Mouse (Mus musculus): ENCODE measurements at regions not wholly inside any gene's neighbourhood (a gene's known extent, or its start where the extent isn't known, plus 50 kb on each side); places are given as distances from the start of the nearest gene placed in this dataset.
A peak's percentile ranks its signal among the peaks of the same experiment; 100 is the strongest.

DNA sequence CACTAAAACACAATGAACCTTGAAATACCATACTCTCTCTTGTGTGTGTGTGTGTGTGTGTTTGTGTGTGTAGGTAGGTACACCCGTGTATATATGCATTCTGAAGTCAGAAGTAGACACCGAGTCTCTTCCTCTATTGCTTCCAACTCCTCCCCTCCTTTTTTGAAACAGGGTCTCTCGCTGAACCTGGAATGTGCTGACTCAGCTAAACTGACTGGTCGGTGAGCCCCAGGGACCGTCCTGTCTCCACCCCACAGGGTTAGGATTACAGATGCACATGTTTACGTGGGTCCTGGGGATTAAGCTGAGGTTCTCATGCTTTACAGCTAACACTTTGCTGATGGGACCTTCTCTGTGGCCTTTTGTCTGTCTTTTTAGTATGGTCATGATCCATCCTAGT is 74.8 kb upstream of the Nfil3 start:
- Histone ChIP-seq H3K4me1 (ENCODE audit: control insufficient read depth in 2 of 2, insufficient read depth in 2 of 2, low read length in 2 of 2) (peaks cover 3% of the 10 kb centered on the region in 2 experiments; a peak in 1 of 4 replicates), H3K27me3 (ENCODE audit: control insufficient read depth, insufficient read depth, low read length) (no peaks in the 10 kb centered on the region), H3K36me3 (ENCODE audit: control insufficient read depth, insufficient read depth, low read length) (no peaks in the 10 kb centered on the region), H3K9ac (ENCODE audit: low read length) (no peak overlapping the region), H3K9me3 (ENCODE audit: control insufficient read depth, low read length) (0 out of 2 replicates have a peak, but pooled peaks cover 3% of the 10 kb centered on the region), H3K27ac (replicated peaks in 1 of 2; ENCODE audit: control insufficient read depth in 1 of 2, insufficient read depth in 1 of 2, low read depth in 2 of 2, low read length in 2 of 2) (no peak overlapping the region), H3K4me2 (ENCODE audit: low read length) (no peak overlapping the region), H3K4me3 (ENCODE audit: control insufficient read depth in 1 of 2, insufficient read depth in 1 of 2, low read depth in 1 of 2, low read length in 2 of 2) (no peak overlapping the region)
- WGBS = 70% methylated on average over 6 of the region's 6 CpGs
- ATAC-seq (ENCODE audit: insufficient number of reproducible peaks, insufficient read depth, low FRiP score, low read depth) = no peak

DNA sequence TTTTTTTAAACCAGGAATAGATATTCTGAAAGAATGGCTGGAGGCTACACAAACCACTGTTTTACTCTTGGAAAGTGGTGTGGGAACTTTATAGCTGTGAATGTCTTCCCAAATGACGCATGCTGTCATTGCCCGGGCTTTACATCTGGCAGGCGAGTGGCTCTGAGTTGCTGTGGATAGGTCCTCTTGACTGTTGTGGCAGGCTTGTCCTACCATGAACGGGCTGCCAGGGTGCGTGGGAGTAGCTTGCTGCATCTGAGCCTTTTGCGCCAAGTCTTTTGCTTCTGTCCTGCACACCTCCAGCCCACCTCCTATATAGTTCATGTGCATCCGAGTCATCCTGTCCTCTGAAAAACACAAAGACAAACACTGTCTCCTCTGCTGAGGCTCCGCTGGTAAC is 72.3 kb upstream of the Nfil3 start:
- 64% methylated on average over 8 of the region's 8 CpGs for WGBS

DNA sequence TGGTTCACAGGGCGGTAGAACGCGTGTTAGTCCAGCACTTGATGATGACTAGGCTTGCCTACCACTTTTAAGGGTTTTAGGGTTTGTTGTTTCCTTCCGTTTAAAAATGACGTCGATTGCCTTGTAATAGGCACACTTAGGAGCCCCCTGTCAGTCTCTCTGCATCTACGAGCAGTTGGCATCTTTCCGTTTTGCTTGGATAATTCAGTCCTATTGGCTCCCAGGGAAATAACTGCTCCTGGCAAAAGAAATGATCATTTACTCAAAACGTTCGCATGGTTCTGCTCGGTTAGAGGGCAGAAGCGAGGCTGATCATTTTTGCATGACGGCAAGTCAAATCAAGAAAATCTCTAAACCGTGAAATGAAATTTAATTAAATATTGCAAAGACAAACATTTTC is 71.9 kb upstream of the Nfil3 start:
- no peak for ATAC-seq (ENCODE audit: insufficient number of reproducible peaks, insufficient read depth, low FRiP score, low read depth)
- H3K4me1 ChIP-seq (ENCODE audit: control insufficient read depth in 2 of 2, insufficient read depth in 2 of 2, low read length in 2 of 2) = peaks cover 3% of the 10 kb centered on the region in 2 experiments; a peak in 1 of 4 replicates

More for the DNA sequence above, 72.3 kb upstream of the Nfil3 start:
- Histone ChIP-seq H3K27ac (replicated peaks in 1 of 2; ENCODE audit: control insufficient read depth in 1 of 2, insufficient read depth in 1 of 2, low read depth in 2 of 2, low read length in 2 of 2) (no peak overlapping the region), H3K4me1 (ENCODE audit: control insufficient read depth in 2 of 2, insufficient read depth in 2 of 2, low read length in 2 of 2) (peaks cover 3% of the 10 kb centered on the region in 2 experiments; a peak in 1 of 4 replicates), H3K9ac (ENCODE audit: low read length) (no peak overlapping the region), H3K4me3 (ENCODE audit: control insufficient read depth in 1 of 2, insufficient read depth in 1 of 2, low read depth in 1 of 2, low read length in 2 of 2) (no peak overlapping the region), H3K36me3 (ENCODE audit: control insufficient read depth, insufficient read depth, low read length) (no peaks in the 10 kb centered on the region), H3K4me2 (ENCODE audit: low read length) (no peak overlapping the region), H3K27me3 (ENCODE audit: control insufficient read depth, insufficient read depth, low read length) (no peaks in the 10 kb centered on the region), H3K9me3 (ENCODE audit: control insufficient read depth, low read length) (no peaks in the 10 kb centered on the region)
- ATAC-seq (ENCODE audit: insufficient number of reproducible peaks, insufficient read depth, low FRiP score, low read depth) = no peak

DNA sequence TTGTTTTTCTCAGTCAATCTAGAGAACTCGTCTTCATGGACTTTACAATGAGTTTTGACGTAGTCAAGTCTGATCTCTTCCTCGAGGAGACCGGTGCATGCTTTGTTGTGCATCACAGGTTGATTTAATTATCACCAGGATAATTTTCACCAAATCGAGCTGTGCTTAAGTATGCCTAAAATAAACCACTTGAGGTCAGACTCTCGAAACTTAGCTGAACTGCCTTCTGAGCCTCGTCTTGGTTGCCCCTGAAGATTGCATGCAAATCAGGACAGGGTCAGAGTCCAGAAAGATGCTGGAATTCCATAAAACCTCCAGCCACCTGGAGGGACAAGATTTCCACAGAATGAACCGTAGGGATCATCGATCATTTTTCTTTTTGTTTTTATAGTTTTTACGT is 71.3 kb upstream of the Nfil3 start:
- Histone ChIP-seq H3K27me3 (ENCODE audit: control insufficient read depth, insufficient read depth, low read length) (no peaks in the 10 kb centered on the region), H3K36me3 (ENCODE audit: control insufficient read depth, insufficient read depth, low read length) (no peaks in the 10 kb centered on the region), H3K27ac (replicated peaks in 1 of 2; ENCODE audit: control insufficient read depth in 1 of 2, insufficient read depth in 1 of 2, low read depth in 2 of 2, low read length in 2 of 2) (no peak overlapping the region), H3K9me3 (ENCODE audit: control insufficient read depth, low read length) (no peaks in the 10 kb centered on the region), H3K9ac (ENCODE audit: low read length) (no peak overlapping the region), H3K4me2 (ENCODE audit: low read length) (no peak overlapping the region), H3K4me1 (ENCODE audit: control insufficient read depth in 2 of 2, insufficient read depth in 2 of 2, low read length in 2 of 2) (peaks cover 3% of the 10 kb centered on the region in 2 experiments; a peak in 1 of 4 replicates), H3K4me3 (ENCODE audit: control insufficient read depth in 1 of 2, insufficient read depth in 1 of 2, low read depth in 1 of 2, low read length in 2 of 2) (no peak overlapping the region)
- 61% methylated on average over 10 of the region's 10 CpGs for WGBS
- ATAC-seq (ENCODE audit: insufficient number of reproducible peaks, insufficient read depth, low FRiP score, low read depth) = no peak

More for the DNA sequence above, 71.9 kb upstream of the Nfil3 start:
- no peaks in the 10 kb centered on the region for H3K27me3 ChIP-seq (ENCODE audit: control insufficient read depth, insufficient read depth, low read length)
- no peak overlapping the region for H3K27ac ChIP-seq (replicated peaks in 1 of 2; ENCODE audit: control insufficient read depth in 1 of 2, insufficient read depth in 1 of 2, low read depth in 2 of 2, low read length in 2 of 2)
- WGBS = 89% methylated on average over 14 of the region's 14 CpGs
- no peaks in the 10 kb centered on the region for H3K36me3 ChIP-seq (ENCODE audit: control insufficient read depth, insufficient read depth, low read length)
- H3K4me3 ChIP-seq (ENCODE audit: control insufficient read depth in 1 of 2, insufficient read depth in 1 of 2, low read depth in 1 of 2, low read length in 2 of 2) = no peak overlapping the region
- H3K9me3 ChIP-seq (ENCODE audit: control insufficient read depth, low read length) = no peaks in the 10 kb centered on the region
- H3K9ac ChIP-seq (ENCODE audit: low read length) = no peak overlapping the region
- H3K4me2 ChIP-seq (ENCODE audit: low read length) = no peak overlapping the region

DNA sequence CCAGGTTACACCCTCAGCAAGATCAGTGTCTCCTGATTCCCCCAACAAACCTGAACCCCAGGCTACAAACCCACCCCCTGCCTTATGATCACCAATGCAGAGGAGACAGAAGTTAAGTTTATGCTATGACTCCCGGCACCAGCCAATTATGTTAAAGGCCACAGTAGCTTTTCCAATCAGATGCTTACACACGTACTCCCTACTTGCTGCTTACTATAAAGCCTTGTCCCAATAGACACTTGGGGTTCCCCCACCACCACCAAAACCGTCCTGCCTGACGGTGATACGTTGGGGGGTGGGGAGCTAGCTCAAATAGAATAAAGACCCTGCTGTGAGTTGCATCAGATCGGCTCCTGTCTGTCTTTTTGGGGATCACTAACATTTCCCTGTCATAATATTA is 70.5 kb upstream of the Nfil3 start:
- Histone ChIP-seq H3K27me3 (ENCODE audit: control insufficient read depth, insufficient read depth, low read length) (no peaks in the 10 kb centered on the region), H3K4me2 (ENCODE audit: low read length) (no peak overlapping the region), H3K4me1 (ENCODE audit: control insufficient read depth in 2 of 2, insufficient read depth in 2 of 2, low read length in 2 of 2) (peaks cover 3% of the 10 kb centered on the region in 2 experiments; a peak in 1 of 4 replicates), H3K36me3 (ENCODE audit: control insufficient read depth, insufficient read depth, low read length) (no peaks in the 10 kb centered on the region), H3K27ac (replicated peaks in 1 of 2; ENCODE audit: control insufficient read depth in 1 of 2, insufficient read depth in 1 of 2, low read depth in 2 of 2, low read length in 2 of 2) (no peak overlapping the region), H3K9me3 (ENCODE audit: control insufficient read depth, low read length) (no peaks in the 10 kb centered on the region), H3K4me3 (ENCODE audit: control insufficient read depth in 1 of 2, insufficient read depth in 1 of 2, low read depth in 1 of 2, low read length in 2 of 2) (no peak overlapping the region), H3K9ac (ENCODE audit: low read length) (no peak overlapping the region)
- ATAC-seq (ENCODE audit: insufficient number of reproducible peaks, insufficient read depth, low FRiP score, low read depth) = no peak
- 83% methylated on average over 6 of the region's 6 CpGs for WGBS

DNA sequence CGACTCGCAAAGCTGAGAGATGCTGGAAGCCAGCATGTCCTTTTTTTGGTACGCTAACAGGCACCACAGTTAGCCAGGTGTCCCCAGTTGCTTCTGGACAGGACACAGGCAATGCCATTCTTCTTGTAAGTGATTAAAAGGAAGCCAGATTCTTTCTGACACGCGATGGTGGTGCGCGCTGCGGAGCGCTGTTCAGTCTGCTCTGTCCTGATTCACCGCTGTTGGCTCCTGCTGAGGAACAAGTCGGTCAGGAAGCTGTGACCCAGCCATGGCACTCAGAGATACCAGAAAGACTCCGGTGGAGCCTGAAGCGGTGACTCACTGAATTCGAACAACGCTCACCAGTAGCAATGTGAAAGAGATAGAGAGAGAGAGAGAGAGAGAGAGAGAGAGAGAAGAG is 68.3 kb upstream of the Nfil3 start:
- peaks cover 3% of the 10 kb centered on the region in 2 experiments; a peak in 1 of 4 replicates for H3K4me1 ChIP-seq (ENCODE audit: control insufficient read depth in 2 of 2, insufficient read depth in 2 of 2, low read length in 2 of 2)
- H3K9me3 ChIP-seq (ENCODE audit: control insufficient read depth, low read length) = no peaks in the 10 kb centered on the region
- no peaks in the 10 kb centered on the region for H3K36me3 ChIP-seq (ENCODE audit: control insufficient read depth, insufficient read depth, low read length)
- no peak overlapping the region for H3K9ac ChIP-seq (ENCODE audit: low read length)
- no peak overlapping the region for H3K4me2 ChIP-seq (ENCODE audit: low read length)
- H3K27me3 ChIP-seq (ENCODE audit: control insufficient read depth, insufficient read depth, low read length) = no peaks in the 10 kb centered on the region
- no peak overlapping the region for H3K27ac ChIP-seq (replicated peaks in 1 of 2; ENCODE audit: control insufficient read depth in 1 of 2, insufficient read depth in 1 of 2, low read depth in 2 of 2, low read length in 2 of 2)
- no peak overlapping the region for H3K4me3 ChIP-seq (ENCODE audit: control insufficient read depth in 1 of 2, insufficient read depth in 1 of 2, low read depth in 1 of 2, low read length in 2 of 2)
- no peak for ATAC-seq (ENCODE audit: insufficient number of reproducible peaks, insufficient read depth, low FRiP score, low read depth)
- 81% methylated on average over 15 of the region's 15 CpGs for WGBS

DNA sequence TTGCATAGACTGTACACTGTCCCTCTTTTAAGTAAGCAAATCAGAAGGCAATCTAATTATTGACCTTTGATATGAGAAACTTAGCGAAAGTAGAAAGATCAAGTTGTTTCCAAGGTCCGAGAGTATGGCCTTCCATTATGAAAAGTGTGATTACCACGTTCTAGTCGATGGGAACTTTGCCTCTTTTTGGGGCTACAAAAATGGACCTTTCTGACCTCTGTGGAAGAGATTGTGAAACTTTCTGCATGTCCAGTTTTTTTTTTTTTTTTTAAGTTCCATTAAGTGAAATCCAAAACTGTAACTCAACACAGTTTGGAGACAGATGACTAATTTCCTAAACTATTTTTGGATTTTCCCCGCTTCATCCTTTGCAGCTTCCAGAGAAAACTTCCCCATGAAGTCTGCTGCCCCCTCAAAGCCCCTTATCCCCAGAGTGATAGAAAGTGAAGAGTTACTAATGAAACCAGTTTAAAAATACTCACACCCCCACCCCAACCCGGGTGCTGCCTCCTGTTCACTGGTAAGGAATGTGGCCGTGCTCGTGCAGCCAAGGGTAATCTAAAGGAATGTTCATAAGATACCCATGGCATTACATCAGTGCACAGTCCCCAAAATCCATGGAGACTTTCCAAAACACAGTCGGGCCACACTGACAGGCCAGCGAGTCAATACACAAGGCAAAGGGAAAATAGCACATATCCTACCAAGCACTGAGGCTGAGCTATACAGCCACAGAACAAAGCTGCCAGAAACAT is 52.5 kb upstream of the Nfil3 start:
- H3K4me1 ChIP-seq (ENCODE audit: control insufficient read depth in 2 of 2, insufficient read depth in 2 of 2, low read length in 2 of 2) = peaks cover 18 to 21% of the 10 kb centered on the region in 2 experiments
- peak overlapping the region; percentile 61 for H3K9ac ChIP-seq (ENCODE audit: low read length)
- ATAC-seq (ENCODE audit: insufficient number of reproducible peaks, insufficient read depth, low FRiP score, low read depth) = peak; percentile 88
- peak overlapping the region; percentile 27 for H3K4me2 ChIP-seq (ENCODE audit: low read length)
- H3K36me3 ChIP-seq (ENCODE audit: control insufficient read depth, insufficient read depth, low read length) = no peaks in the 10 kb centered on the region
- H3K27me3 ChIP-seq (ENCODE audit: control insufficient read depth, insufficient read depth, low read length) = no peaks in the 10 kb centered on the region
- H3K9me3 ChIP-seq (ENCODE audit: control insufficient read depth, low read length) = peaks cover 3% of the 10 kb centered on the region; the same call in 1 of the 2 replicates
- 30% methylated on average over 10 of the region's 10 CpGs for WGBS
- H3K4me3 ChIP-seq (ENCODE audit: control insufficient read depth in 1 of 2, insufficient read depth in 1 of 2, low read depth in 1 of 2, low read length in 2 of 2) = no peak overlapping the region
- H3K27ac ChIP-seq (replicated peaks in 1 of 2; ENCODE audit: control insufficient read depth in 1 of 2, insufficient read depth in 1 of 2, low read depth in 2 of 2, low read length in 2 of 2) = peak overlapping the region; percentile 91 to 96
